Mouse (Mus musculus): ENCODE results near the gene Ppp6r2. TPM values are rescaled to one million over a fixed set of nuclear protein-coding genes. Genes with fewer than 3 reads are reported as not detected.

Gene Ppp6r2
- polyA plus RNA-seq, 1 experiment from 2014 or later = 59.4 TPM

GRCm38 (mm10) chr15:89289455-89289854, 78.1 kb downstream of the Ppp6r2 start:
- H3K27ac ChIP-seq (ENCODE audit: low read depth, low read length) = no peak overlapping the region
- no peak overlapping the region for H3K4me2 ChIP-seq (ENCODE audit: low read length)
- no peaks in the 10 kb centered on the region for H3K4me1 ChIP-seq (ENCODE audit: control insufficient read depth, insufficient read depth, low read depth, low read length)
- ATAC-seq = no peak
- H3K36me3 ChIP-seq (ENCODE audit: control insufficient read depth, insufficient read depth, low read length) = peaks cover 55% of the 10 kb centered on the region
- H3K9ac ChIP-seq (ENCODE audit: low read depth, low read length) = no peak overlapping the region
- H3K4me3 ChIP-seq (ENCODE audit: low read length) = no peak overlapping the region
- no peaks in the 10 kb centered on the region for H3K9me3 ChIP-seq (ENCODE audit: control insufficient read depth, low read length)
- 94% methylated on average over 11 of the region's 11 CpGs for WGBS
- no peaks in the 10 kb centered on the region for H3K27me3 ChIP-seq (replicated peaks; ENCODE audit: control insufficient read depth, insufficient read depth, low read length)

- H3K4me3 ChIP-seq (ENCODE audit: low read length) = no peak overlapping the region
- no peaks in the 10 kb centered on the region for H3K9me3 ChIP-seq (ENCODE audit: control insufficient read depth, low read length)
- no peak for ATAC-seq
- no peaks in the 10 kb centered on the region for H3K4me1 ChIP-seq (ENCODE audit: control insufficient read depth, insufficient read depth, low read depth, low read length)
- 94% methylated on average over 3 of the region's 3 CpGs for WGBS
- no peaks in the 10 kb centered on the region for H3K27me3 ChIP-seq (replicated peaks; ENCODE audit: control insufficient read depth, insufficient read depth, low read length)
- no peak overlapping the region for H3K27ac ChIP-seq (ENCODE audit: low read depth, low read length)
- no peak overlapping the region for H3K4me2 ChIP-seq (ENCODE audit: low read length)
- peaks cover 61% of the 10 kb centered on the region for H3K36me3 ChIP-seq (ENCODE audit: control insufficient read depth, insufficient read depth, low read length)
- no peak overlapping the region for H3K9ac ChIP-seq (ENCODE audit: low read depth, low read length)
Measured at GRCm38 (mm10) chr15:89291521-89291920, 80.2 kb downstream of the Ppp6r2 start.

- no peak overlapping the region for H3K27ac ChIP-seq (ENCODE audit: low read depth, low read length)
Measured at GRCm38 (mm10) chr15:89292795-89293194, 81.4 kb downstream of the Ppp6r2 start.

GRCm38 (mm10) chr15:89293778-89294177, 82.4 kb downstream of the Ppp6r2 start:
- ATAC-seq = no peak
- Histone ChIP-seq H3K9ac (ENCODE audit: low read depth, low read length) (no peak overlapping the region), H3K27ac (ENCODE audit: low read depth, low read length) (no peak overlapping the region), H3K36me3 (ENCODE audit: control insufficient read depth, insufficient read depth, low read length) (peaks cover 58% of the 10 kb centered on the region), H3K4me1 (ENCODE audit: control insufficient read depth, insufficient read depth, low read depth, low read length) (no peaks in the 10 kb centered on the region), H3K9me3 (ENCODE audit: control insufficient read depth, low read length) (no peaks in the 10 kb centered on the region), H3K4me3 (ENCODE audit: low read length) (no peak overlapping the region), H3K27me3 (replicated peaks; ENCODE audit: control insufficient read depth, insufficient read depth, low read length) (no peaks in the 10 kb centered on the region), H3K4me2 (ENCODE audit: low read length) (no peak overlapping the region)
- WGBS = 95% methylated on average over 10 of the region's 10 CpGs

More at GRCm38 (mm10) chr15:89292795-89293194, 81.4 kb downstream of the Ppp6r2 start:
- no peak overlapping the region for H3K4me3 ChIP-seq (ENCODE audit: low read length)
- H3K9ac ChIP-seq (ENCODE audit: low read depth, low read length) = no peak overlapping the region
- H3K4me1 ChIP-seq (ENCODE audit: control insufficient read depth, insufficient read depth, low read depth, low read length) = no peaks in the 10 kb centered on the region
- H3K36me3 ChIP-seq (ENCODE audit: control insufficient read depth, insufficient read depth, low read length) = peaks cover 62% of the 10 kb centered on the region
- no peaks in the 10 kb centered on the region for H3K9me3 ChIP-seq (ENCODE audit: control insufficient read depth, low read length)
- ATAC-seq = no peak
- whole genome bisulfite sequencing = 77% methylated on average over 2 of the region's 2 CpGs
- no peaks in the 10 kb centered on the region for H3K27me3 ChIP-seq (replicated peaks; ENCODE audit: control insufficient read depth, insufficient read depth, low read length)
- H3K4me2 ChIP-seq (ENCODE audit: low read length) = no peak overlapping the region

- ATAC-seq = no peak
- Histone ChIP-seq H3K4me2 (ENCODE audit: low read length) (no peak overlapping the region), H3K27me3 (replicated peaks; ENCODE audit: control insufficient read depth, insufficient read depth, low read length) (no peaks in the 10 kb centered on the region), H3K27ac (ENCODE audit: low read depth, low read length) (no peak overlapping the region), H3K36me3 (ENCODE audit: control insufficient read depth, insufficient read depth, low read length) (peaks cover 62% of the 10 kb centered on the region), H3K4me3 (ENCODE audit: low read length) (no peak overlapping the region), H3K9ac (ENCODE audit: low read depth, low read length) (no peak overlapping the region), H3K9me3 (ENCODE audit: control insufficient read depth, low read length) (no peaks in the 10 kb centered on the region), H3K4me1 (ENCODE audit: control insufficient read depth, insufficient read depth, low read depth, low read length) (no peaks in the 10 kb centered on the region)
- WGBS = 95% methylated on average over 8 of the region's 8 CpGs
Measured at GRCm38 (mm10) chr15:89295580-89296165, 84.3 kb downstream of the Ppp6r2 start.

- Histone ChIP-seq H3K4me2 (ENCODE audit: low read length) (no peak overlapping the region), H3K9ac (ENCODE audit: low read depth, low read length) (no peak overlapping the region), H3K27me3 (replicated peaks; ENCODE audit: control insufficient read depth, insufficient read depth, low read length) (no peaks in the 10 kb centered on the region), H3K27ac (ENCODE audit: low read depth, low read length) (no peak overlapping the region), H3K4me1 (ENCODE audit: control insufficient read depth, insufficient read depth, low read depth, low read length) (no peaks in the 10 kb centered on the region), H3K36me3 (ENCODE audit: control insufficient read depth, insufficient read depth, low read length) (peaks cover 66% of the 10 kb centered on the region), H3K4me3 (ENCODE audit: low read length) (no peak overlapping the region), H3K9me3 (ENCODE audit: control insufficient read depth, low read length) (no peaks in the 10 kb centered on the region)
- no peak for ATAC-seq
- 59% methylated on average over 1 of the region's 1 CpGs for WGBS
Measured at GRCm38 (mm10) chr15:89296465-89296864, 85.1 kb downstream of the Ppp6r2 start.

- Histone ChIP-seq H3K4me1 (ENCODE audit: control insufficient read depth, insufficient read depth, low read depth, low read length) (no peaks in the 10 kb centered on the region), H3K4me3 (ENCODE audit: low read length) (no peak overlapping the region), H3K4me2 (ENCODE audit: low read length) (no peak overlapping the region), H3K27ac (ENCODE audit: low read depth, low read length) (no peak overlapping the region), H3K36me3 (ENCODE audit: control insufficient read depth, insufficient read depth, low read length) (peaks cover 70% of the 10 kb centered on the region), H3K9me3 (ENCODE audit: control insufficient read depth, low read length) (no peaks in the 10 kb centered on the region), H3K9ac (ENCODE audit: low read depth, low read length) (no peak overlapping the region), H3K27me3 (replicated peaks; ENCODE audit: control insufficient read depth, insufficient read depth, low read length) (no peaks in the 10 kb centered on the region)
- ATAC-seq = no peak
- WGBS = 80% methylated on average over 2 of the region's 2 CpGs
Measured at GRCm38 (mm10) chr15:89297695-89298094, 86.3 kb downstream of the Ppp6r2 start.

GRCm38 (mm10) chr15:89300180-89300579, 88.8 kb downstream of the Ppp6r2 start:
- no peak overlapping the region for H3K27ac ChIP-seq (ENCODE audit: low read depth, low read length)
- H3K36me3 ChIP-seq (ENCODE audit: control insufficient read depth, insufficient read depth, low read length) = peaks cover 63% of the 10 kb centered on the region
- no peak overlapping the region for H3K9ac ChIP-seq (ENCODE audit: low read depth, low read length)
- H3K27me3 ChIP-seq (replicated peaks; ENCODE audit: control insufficient read depth, insufficient read depth, low read length) = no peaks in the 10 kb centered on the region
- H3K4me3 ChIP-seq (ENCODE audit: low read length) = no peak overlapping the region
- H3K4me2 ChIP-seq (ENCODE audit: low read length) = no peak overlapping the region
- WGBS = 85% methylated on average over 13 of the region's 13 CpGs
- no peaks in the 10 kb centered on the region for H3K9me3 ChIP-seq (ENCODE audit: control insufficient read depth, low read length)
- no peak for ATAC-seq
- no peaks in the 10 kb centered on the region for H3K4me1 ChIP-seq (ENCODE audit: control insufficient read depth, insufficient read depth, low read depth, low read length)

GRCm38 (mm10) chr15:89300600-89300999, 89.2 kb downstream of the Ppp6r2 start:
- no peak overlapping the region for H3K4me3 ChIP-seq (ENCODE audit: low read length)
- no peak for ATAC-seq
- WGBS = over 99% methylated on average over 8 of the region's 8 CpGs
- no peaks in the 10 kb centered on the region for H3K27me3 ChIP-seq (replicated peaks; ENCODE audit: control insufficient read depth, insufficient read depth, low read length)
- no peak overlapping the region for H3K9ac ChIP-seq (ENCODE audit: low read depth, low read length)
- H3K9me3 ChIP-seq (ENCODE audit: control insufficient read depth, low read length) = no peaks in the 10 kb centered on the region
- H3K27ac ChIP-seq (ENCODE audit: low read depth, low read length) = no peak overlapping the region
- peaks cover 62% of the 10 kb centered on the region for H3K36me3 ChIP-seq (ENCODE audit: control insufficient read depth, insufficient read depth, low read length)
- no peak overlapping the region for H3K4me2 ChIP-seq (ENCODE audit: low read length)
- no peaks in the 10 kb centered on the region for H3K4me1 ChIP-seq (ENCODE audit: control insufficient read depth, insufficient read depth, low read depth, low read length)

GRCm38 (mm10) chr15:89305966-89306365, 94.6 kb downstream of the Ppp6r2 start:
- Histone ChIP-seq H3K4me3 (ENCODE audit: low read length) (no peak overlapping the region), H3K9ac (ENCODE audit: low read depth, low read length) (no peak overlapping the region), H3K4me2 (ENCODE audit: low read length) (no peak overlapping the region), H3K36me3 (ENCODE audit: control insufficient read depth, insufficient read depth, low read length) (peaks cover 34% of the 10 kb centered on the region), H3K27me3 (replicated peaks; ENCODE audit: control insufficient read depth, insufficient read depth, low read length) (no peaks in the 10 kb centered on the region), H3K27ac (ENCODE audit: low read depth, low read length) (no peak overlapping the region), H3K4me1 (ENCODE audit: control insufficient read depth, insufficient read depth, low read depth, low read length) (peaks cover 4% of the 10 kb centered on the region), H3K9me3 (ENCODE audit: control insufficient read depth, low read length) (no peaks in the 10 kb centered on the region)
- 47% methylated on average over 1 of the region's 1 CpGs for WGBS
- no peak for ATAC-seq

All from hindbrain, embryonic 16.5 days (tissue).